Mouse (Mus musculus) c-Kit-positive CD71-positive TER-119-positive erythroid progenitor cells, embryonic 14.5 days (primary cell): ENCODE data around the gene Ppt2.

Experiments used
- DNase-seq: peaks from one replicate; pipeline ENCODE4 v3.0.0-alpha.2; 2013; ENCODE audit warnings: low spot score

The Ppt2 gene

DNA sequence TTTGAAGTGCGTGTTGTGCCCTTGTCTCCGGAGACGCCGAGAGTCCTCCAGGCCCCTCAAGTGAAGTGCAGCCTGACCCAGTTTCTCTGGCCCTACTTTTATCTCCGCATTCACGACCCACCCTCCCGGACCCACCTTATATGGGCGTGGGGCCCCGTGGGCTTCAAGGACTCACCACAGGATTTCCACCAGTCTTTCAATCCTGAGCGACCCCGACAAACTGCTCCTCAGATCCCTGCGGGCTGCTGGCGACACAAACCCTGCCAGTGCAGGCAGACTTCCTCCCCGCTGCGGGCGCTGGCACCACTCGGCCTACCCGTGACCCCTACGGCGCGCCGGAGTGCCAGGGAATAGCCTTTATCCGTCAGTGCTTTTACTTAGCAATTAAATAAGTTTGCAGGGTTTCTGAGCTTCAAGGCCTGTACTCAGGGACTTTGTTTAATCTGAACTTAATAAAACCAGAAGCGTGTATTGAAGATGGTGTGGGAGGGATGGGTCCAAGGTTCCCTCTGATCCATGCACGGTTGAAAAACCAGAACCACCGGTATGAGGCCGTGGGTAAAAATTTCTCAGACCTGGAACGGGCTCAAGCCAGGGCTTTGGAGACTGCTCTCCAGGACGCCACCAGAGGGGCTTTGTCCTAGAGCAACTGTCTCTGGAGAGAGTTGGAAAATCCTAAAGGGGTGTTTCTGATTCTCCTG is at the start of gene Ppt2:
Ppt2 (minus strand) TSS at position 568 of the 701 bp plus-strand sequence.
- DNase-seq, result no peak

DNA sequence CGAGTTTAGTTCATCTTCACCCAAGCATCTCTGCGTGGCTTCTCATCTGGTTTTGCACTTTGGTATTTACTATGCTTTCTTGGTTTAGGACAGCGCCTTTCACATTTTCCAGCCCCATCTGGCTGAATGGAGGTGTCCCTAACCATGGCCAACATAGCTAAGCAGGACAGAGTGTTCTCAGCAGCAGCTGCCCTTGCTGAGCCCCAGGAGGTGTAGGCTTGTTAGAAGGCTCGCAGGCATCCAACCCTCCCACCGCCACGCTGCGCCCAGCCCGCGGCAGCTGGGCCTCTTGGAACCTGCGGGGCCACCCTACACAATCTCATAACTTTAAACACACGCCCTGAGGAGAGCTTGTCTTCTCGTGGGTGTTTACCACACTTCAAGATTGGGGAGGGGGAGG is 48.4 kb upstream of the Ppt2 start:
- no peak for DNase-seq

DNA sequence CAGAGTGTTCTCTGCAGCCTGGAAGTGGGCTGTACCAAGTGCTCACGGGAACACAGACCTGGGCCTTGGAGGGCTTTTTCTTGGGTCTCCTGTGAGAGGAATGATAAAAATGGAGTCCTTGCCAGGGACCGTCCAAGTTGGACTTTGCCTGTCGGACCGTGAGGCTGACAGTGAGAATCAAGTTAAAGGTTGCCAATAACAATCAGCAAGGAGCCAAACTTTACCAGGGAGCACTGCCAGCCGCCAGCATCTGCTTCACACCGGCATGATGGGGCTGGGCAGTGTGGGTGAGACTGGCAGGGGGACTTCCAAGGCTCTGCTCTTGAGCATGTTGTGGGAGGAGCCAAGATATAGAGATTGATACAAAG is 47.8 kb upstream of the Ppt2 start:
- no peak for DNase-seq

DNA sequence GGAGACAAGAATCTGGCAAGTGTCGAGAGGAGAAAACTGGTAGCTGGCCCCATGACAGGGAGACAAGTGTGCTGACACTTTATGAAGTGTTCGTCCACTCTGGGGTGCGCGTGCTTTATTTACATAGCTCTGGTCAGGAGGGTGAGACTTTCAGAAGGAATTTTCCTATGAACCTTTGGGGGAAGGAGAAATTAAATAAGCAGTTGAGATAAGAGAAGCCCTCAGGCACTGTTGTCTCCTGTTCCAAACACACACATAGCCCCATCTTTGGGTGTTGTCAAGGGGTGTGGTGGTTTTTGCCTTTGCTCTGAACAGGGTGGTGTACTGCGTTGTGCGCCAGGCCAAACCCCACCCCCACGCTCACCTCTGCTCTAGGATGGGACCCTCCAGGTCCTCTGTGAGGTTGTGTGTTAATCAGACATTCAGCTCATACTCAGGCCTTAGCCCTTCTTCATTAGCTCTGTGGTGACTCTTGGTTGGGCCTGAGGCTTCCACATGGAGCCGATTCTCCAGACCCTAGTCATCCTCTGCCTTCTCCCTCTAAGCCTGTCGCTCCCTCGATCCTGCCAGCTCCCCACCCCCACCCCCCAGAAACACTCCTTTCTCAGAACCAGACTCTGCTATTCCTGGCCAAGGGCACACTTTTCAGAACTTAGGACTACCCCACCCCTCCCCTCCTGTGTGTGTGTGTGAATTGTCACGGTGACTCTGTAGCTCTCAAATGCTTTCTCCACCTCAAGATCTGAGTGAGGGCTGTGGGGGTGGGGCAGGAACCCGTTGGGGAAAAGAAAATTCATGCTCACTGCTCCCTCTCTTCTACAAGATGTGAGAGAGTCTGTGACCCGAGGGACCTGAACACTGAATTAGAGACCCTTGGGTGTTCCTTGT is 47.1 kb upstream of the Ppt2 start:
- no peak for DNase-seq

GRCm38 (mm10) chr17:34674524-34675204 is 46.4 kb upstream of the Ppt2 start:
- DNase-seq, result no peak

DNA sequence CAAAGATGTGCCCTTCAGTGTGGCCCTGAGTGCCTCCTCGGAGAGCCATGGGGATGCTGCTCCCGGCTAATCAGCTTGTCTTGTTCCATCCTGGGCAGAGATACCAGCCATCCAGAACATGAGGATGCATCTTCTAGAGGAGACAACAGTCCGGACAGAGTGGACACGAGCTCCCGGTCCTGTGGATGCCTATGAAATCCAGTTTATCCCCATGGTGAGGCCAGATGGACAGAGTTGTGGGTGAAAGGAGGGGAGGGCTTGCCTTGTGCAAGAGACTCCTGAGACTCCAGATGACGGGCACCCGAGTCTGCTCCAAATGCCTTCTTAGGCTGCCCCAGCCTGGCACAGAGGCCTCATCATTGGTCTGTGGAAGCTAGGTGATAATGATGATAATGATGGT is 44.8 kb upstream of the Ppt2 start:
- no peak for DNase-seq

- DNase-seq, result no peak
These were observed 44.0 kb upstream of the Ppt2 start for GRCm38 (mm10) chr17:34672246-34672792.

DNA sequence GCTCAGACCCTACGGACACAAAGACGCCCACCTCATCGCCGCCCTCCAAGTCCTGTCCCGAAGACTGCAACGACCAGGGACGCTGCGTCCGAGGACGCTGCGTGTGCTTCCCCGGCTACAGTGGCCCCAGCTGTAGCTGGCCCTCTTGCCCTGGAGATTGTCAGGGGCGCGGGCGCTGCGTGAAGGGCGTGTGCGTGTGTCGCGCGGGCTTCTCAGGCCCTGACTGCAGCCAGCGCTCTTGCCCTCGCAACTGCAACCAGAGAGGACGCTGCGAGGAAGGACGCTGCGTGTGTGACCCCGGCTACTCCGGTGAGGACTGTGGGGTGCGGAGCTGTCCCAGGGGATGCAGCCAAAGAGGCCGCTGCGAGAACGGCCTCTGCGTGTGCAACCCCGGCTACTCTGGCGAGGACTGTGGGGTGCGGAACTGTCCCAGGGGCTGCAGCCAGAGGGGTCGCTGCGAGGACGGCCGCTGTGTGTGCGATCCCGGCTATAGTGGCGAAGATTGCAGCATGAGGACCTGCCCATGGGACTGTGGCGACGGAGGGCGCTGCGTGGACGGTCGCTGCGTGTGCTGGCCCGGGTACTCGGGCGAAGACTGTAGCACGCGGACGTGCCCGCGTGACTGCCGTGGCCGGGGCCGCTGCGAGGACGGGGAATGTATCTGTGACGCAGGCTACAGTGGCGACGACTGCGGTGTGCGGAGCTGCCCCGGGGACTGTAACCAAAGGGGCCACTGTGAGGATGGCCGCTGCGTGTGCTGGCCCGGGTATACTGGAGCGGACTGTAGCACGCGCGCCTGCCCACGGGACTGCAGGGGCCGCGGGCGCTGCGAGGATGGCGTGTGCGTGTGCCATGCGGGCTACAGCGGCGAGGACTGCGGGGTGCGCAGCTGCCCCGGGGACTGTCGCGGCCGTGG is 43.1 kb upstream of the Ppt2 start:
- DNase-seq, result no peak

DNA sequence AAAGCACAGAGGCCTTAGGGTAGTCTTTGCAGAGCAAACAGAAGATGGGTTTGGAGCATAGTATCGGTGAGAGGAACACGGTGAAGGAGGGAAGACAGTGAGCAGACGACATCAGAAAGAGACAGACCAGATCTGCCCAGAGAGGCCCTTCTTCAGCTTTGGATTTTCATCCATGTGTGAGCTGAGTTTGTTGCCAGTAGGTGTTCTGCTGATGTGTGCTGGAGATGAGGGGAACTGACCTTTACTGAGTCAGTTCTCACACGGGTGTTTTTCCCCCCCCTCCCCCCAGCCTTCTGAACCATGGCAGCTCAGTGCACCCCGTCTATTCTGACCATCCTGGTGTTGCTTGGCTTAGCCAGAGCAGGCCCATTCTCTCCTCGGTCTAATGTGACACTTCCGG is 41.9 kb upstream of the Ppt2 start, which contains the start of gene Tnxb:
Tnxb (plus strand) TSS at position 301 of the 400 bp plus-strand sequence.
- no peak for DNase-seq

DNA sequence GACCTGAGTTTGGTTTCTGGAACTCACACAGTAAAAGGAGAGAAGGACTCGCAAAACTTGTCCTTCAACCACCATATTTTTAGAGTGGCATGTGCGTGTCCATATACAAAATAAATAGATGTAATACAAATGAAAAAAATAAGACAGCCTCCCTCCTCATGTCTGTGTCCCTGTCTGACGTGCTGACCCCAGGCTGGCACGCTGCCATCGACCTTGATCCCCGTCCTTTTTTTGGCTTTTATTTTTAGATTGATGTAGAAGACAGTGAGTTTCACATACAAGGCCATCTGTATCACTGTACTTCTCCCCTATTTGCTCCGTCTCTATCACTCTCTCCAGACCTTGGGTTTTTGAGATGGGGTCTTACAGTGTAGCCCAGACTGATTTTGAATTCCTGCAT is 36.2 kb upstream of the Ppt2 start:
- no peak for DNase-seq

- no peak for DNase-seq
These were observed 35.2 kb upstream of the Ppt2 start for GRCm38 (mm10) chr17:34663558-34663957.

DNA sequence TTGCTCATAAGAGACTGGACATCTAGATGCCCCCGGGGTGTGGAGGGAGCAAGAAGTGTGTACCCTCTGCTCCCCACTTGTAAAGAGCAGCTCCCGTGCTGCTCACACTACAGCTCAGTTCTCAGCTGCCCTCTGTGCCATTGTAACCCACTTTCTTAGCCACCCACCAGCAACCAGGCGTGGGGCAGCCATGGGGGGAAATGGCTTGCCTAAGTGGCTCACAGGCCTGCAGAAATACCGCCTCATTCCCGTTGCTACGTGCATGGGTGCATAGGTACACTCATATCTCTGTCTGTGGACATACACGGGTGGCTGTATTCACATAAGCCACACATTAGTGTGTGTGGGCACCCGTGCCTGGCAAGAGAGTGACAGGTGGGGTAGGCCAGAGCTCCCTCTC is 34.7 kb upstream of the Ppt2 start:
- DNase-seq, result no peak

- no peak for DNase-seq
These were observed 34.2 kb upstream of the Ppt2 start for GRCm38 (mm10) chr17:34662468-34662867.

GRCm38 (mm10) chr17:34661121-34661591 is 32.8 kb upstream of the Ppt2 start:
- DNase-seq, result no peak

DNA sequence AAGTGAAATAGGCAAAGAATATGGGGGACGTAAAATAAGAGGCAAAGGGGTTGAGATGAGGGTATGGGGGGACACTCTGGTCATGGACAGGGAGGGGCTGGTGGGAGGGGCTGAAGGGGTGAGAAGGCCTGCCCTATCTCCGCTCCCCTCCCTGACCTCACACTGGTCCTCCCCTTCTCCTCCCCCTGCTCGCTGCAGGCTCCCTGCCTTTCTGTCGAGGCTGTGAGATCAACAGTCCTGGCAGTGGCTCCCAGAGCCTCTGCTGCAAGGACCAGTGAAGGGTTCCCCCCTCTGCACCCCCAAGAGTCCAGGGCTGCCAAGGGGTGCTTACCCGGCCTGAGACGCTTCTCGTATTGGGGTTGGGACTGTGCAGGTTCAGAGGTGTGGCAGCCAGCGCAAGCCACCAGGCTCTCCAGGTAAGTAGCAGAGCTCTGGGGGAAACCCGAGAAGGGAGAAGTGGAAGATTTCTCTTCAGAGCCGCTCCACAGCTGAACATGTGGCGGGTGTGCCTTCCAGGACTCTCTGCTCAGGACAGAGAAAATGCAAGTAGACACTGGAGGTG is 32.0 kb upstream of the Ppt2 start:
- DNase-seq, result no peak

DNA sequence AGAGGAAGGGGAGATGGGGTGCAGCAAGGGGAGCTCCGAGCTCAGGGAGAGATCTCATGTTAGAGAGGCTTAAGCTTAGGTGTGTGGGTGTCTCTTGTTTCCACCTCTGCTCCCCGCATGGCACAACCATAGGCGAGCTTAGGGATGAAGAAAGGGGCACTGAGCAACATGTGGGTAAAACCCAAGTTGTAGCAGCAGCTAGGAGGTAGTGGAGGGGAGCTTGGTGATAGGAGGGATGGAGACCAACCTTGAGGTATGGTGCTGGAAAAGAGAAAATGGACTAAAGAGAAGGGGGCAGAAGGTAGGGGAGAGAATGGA is 31.5 kb upstream of the Ppt2 start:
- no peak for DNase-seq

- no peak for DNase-seq
These were observed 31.0 kb upstream of the Ppt2 start for GRCm38 (mm10) chr17:34659181-34659896.

- no peak for DNase-seq
These were observed 30.3 kb upstream of the Ppt2 start for GRCm38 (mm10) chr17:34658591-34658990.

DNA sequence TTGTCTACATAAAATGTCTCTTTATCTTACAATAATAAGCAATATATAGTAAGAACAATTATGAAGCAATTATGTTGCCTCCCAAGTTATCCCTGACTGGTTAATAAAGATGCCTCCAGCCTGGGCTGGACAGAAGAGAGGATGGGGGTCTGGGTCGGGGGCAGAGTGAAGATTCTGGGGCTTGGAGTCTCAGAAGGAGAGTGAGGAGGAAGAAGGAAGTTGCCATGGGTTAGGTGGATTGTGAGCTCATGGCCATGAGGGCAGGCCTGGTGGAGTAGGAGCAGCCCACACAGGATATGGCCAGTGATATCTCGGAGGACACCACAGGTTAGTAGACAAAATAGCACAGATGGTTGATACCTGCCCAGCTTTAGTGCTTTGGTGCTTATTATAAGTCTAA is 29.8 kb upstream of the Ppt2 start:
- no peak for DNase-seq

DNA sequence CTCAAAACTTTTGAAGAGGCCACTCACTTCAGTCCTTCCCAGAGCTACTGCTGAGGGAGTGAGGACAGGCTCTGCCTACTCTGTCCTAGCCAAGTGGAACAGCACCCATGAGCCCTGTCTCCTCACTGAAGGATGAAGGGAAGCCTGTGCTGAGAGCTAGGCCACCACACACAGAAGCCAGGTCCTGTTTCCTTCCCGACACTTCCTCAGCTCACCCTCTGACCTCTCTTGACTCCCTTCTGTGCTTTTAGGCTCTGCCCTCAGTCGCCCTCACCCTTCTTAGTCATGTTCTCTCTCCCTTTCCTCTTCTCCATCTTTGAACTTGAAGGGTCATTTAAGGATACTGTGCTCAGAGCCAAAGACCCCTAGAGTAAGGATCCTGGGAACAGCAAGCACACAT is 29.0 kb upstream of the Ppt2 start:
- DNase-seq, result no peak

DNA sequence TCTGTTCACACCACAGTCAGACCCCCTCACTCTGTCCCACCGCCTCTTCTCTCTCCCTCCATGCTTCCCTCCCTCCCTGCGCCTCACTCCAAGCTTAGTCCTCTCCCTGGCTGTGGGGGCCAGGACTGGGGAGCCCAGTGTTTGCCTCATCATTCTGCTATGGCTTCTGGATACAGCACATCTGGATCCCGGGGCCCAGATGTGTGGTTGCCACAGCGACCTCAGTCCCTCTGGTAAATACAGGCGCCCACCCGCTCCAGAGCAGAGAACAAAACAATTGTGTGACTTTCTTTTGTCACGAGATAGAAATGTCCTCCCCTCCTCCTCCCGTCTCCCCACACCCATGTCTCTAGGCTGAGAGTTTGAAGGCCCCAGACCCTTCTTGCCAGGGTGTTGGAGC is 28.4 kb upstream of the Ppt2 start:
- DNase-seq, result no peak
